Mouse (Mus musculus) 416B (cell line): ENCODE measurements around the gene Arhgap19.
"Not testable (repeated sequence)": the region's sequence is repeated elsewhere in the genome, so short reads cannot be mapped to it uniquely, and the experiment has no call there.

ENCODE experiments used
- DNase-seq: peaks from one replicate; pipeline ENCODE4 v3.0.0; 2011; ENCODE audit warnings: low read depth

The Arhgap19 gene

DNA sequence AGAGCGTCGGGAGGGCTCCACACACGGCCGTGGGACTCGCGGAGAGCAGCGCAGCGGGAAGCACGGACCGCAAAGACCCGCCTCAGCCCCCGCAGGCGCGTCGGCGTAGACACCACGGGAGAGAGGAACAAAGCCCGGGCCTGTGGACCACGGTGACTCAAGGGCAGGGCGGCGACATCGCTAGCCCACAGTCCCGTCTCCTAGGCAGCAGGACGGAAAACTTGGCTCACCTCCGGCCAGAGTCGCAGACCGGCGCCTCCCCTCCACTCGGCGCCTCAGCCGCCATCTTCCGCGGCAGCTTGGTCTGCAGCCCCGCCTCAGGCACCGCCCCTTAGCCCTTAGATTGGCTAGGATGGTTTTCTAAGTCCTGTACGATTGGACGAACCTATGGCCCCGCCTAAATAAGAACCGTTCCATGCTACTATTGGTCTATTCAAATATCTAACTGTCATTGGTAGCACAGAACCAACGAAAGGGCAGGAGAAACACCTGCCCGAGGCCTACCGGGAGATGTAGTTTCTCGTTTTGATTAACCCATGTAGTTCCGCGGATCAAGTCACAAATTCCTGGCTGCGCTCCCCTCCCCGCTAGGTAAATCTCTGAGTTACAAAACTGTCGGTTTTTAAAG, at the start of gene Arhgap19:
Gene Arhgap19, minus strand, starts transcription at position 306 of the 628 bp plus-strand sequence.
- peak; percentile 98 for DNase-seq

DNA sequence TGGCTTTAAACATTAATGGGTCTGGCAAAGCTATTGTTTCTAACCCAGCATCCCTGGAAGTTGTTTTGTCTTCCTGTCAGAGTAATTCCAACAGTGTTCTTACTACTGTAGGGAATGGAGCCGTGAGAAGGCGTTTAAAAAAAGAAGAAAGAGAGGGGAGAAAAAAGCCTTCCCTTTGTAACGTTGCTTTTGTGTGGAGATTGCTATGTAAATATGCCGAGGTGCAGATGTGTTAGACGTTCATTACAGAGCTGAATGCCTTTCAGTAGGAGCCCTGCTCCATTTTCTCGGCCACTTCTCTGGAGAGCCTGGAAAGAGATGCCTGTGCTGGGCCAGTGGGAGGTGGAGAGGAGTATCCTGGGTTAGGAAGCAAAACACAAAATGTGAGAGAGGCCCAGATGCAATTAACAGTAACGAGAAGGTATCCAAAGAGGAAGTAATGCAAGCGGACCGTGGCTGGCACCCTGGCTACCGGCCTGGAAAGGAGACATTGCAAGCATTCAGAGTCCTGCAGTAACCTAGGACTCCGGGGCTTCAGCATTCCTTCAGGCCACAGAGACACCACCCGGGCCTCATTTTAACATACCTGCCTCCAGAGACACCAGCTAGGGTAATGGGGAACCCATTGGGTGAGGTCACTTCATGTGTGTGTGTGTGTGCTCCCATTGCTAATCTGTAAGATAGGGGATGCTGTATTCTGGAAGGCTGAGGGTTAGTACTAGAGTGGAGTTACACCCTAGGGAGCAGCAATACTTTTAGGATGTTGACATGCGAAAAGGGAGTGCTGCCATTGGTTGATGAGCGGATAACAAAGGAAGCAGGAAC, 49.1 kb upstream of the Arhgap19 start:
- DNase-seq: no peak

DNA sequence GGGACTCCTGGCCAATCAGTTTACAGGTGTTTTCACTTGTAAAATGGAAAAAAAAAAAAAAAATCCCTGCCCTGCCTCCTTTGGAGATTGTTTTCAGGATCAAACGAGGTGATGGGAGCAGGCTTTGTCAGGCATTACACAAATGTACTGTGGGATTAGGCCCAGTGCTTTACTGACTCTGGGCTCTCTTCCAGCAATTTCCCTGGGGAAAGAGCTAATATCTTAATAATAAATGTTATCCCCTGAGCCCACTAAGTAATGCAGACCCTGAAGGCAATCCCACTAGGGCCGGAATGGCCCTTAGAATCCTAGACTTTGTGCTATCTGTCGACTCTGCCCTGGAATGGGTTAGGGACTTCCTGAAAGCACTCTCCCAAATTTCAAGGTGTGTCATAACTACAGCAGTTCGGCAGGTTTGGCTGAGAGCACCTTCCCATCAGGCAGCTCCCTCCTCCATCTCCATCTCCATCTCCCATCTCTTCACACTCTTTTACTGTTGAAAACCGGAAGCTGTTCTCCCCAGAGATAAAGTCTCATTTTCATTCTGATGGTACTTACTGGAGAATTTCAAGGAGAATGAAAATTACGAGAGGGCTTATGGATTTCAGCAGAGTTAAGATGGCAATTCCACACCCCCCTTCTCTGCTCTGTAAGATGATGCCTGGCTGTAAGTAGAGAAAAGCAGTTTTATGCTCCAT, 48.3 kb upstream of the Arhgap19 start:
- no peak for DNase-seq

DNA sequence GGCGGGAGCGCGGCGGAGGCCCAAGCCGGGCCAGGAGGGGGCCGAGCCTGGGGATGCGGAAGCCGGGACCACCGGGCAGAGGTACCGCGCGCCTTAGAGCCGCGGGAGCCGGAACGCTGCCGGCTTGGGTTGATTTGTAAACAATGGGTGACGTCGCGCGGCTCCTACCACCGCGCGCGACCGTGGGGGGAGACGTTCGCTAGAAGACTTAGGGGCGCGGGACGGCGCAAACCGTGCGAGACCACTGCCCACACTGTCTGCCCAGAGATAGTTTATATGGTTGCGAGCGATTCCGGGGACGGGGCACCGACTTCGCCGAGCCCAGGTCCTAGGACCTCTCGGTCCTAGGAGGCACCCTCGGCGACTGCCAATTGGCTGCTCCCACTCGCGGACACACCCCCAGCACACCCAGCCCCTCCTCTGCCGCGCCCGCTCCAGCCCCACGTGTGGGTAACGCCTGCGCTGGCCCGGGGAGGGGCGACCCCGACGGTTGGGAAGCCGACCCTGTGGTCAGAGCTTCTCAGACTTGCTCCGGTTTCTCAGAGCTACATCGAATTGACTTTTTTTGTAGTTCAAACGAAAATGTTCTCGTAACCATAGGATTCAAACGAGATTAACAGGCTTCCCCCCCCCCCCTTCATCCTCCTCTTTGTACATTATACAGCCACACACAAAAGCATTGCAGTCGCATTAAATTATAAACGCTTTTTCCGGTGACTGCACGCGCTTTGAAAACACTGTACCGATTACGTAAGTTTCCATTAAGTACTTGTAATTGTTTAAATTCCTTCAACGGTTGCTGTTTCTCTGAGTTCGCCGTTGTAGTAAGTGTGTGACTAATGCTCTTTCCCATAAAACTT, 46.4 kb upstream of the Arhgap19 start, which contains the start of gene Frat2:
Gene Frat2, minus strand, starts transcription at position 141 of the 860 bp plus-strand sequence.
- peak; percentile 96 for DNase-seq

DNA sequence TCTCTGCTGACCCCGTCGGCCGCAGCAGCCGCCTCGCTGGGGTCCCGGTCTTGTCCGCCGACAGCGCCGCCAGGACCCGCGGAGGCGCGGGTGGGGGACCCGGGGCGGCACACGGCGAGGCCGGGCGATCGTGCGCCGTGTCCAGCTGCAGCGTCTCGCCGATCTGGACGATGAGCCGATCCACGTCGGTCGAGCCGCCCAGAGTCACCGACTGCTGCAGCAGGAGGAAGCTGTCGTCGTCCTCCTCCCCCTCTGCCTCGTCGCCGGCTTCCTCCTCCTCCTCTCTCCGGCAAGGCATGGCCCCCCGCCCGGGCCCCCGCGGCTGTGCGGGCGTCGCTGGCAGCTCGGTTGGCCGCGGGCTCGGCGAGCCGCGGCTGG, 45.8 kb upstream of the Arhgap19 start:
- not testable (repeated sequence) for DNase-seq

DNA sequence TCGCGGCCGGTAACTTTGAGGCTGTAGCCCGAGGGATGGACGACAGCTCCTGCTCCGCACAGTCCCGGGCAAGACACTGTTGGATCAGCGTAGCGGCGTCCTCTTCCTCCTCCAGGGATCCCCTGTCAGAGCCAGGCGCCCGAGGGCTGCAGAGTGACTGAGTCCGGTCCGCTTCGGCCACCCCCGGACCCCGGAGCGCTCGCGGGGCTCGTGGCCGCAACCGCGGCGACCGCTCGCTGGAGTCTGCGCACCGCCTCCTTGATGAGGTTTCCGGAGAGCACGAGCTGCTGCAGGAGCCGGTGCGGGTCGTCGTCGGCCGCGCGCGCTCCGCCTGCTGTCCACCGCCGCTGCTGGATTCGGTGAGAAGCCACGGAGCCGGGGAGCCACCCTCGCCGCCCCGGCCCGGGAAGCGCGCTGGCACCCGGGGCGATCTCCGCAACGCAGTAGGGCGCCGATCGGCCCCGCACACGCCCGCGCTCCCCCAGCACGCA, 45.3 kb upstream of the Arhgap19 start:
- DNase-seq: peak; percentile 41

DNA sequence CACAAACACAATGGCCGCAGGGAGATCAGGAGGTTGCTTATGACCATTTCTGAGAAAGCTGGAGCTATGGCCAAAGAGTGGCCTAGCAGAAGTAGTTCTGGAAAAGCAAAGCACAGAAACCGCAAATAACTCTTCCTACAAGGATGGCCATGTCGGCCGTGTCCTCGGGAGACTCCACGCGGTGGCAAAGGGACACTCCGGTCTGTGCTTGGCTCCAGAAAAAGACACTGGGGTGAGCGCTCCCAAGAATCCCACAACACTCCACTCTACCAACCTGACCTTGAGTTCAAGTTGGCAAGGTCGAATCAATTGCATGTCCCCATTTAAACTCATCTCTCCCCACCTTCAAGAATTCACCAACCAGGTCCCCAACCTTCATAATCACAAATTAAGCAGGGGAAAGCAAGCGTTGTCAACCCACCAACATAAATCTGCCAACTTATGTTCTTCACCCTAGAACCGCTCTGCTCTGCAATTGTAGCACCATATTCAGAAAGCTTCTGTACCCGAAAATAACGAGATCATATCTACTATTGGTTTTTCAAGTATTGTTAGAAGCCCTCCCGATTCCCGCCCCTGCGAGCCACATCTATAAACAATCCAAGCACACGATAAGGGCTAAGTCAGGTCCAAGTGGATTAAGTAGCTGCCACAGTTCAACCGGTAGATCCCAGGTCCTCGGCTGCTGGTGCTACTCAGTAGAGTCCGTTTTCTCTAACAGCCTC, 44.7 kb upstream of the Arhgap19 start:
- peak; percentile 36 for DNase-seq

DNA sequence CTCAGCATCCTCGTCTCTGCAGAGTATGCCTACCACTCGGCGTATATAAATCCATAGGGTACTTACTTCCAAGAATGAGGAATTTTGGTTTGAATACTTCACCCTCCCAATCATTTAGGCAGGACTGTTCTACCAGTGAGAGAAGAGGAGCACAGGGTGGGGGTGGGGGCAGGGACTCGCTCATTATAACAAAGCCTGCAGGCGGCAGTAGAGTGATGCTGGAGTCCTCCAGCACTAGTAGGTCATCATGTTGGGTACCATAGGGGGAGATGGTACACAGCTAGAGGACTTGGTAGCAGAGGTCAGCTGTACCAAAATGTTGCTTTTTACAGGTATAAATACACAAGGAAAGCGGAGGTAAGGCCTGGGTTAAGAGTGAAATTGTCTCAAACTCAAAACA, 42.5 kb upstream of the Arhgap19 start:
- DNase-seq: peak; percentile 40

DNA sequence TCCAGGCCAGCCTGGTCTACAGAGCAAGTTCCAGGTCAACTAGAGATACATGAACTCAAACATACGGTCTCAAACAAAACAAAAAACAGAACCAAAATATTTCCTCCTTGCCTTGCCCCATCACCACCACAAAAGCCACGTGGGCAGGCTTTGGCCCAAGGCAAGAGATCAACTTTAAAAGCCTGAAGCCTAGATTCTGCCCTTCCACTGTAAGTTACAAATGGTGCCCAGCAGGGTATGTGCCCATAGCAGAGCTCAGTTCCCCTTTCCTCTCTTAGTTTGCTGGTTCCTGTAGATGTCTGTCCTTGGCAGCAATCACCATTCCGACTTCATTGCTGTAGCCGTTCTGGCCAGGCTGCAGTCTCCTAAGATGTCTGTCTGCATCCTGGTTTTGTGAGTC, 40.9 kb upstream of the Arhgap19 start:
- DNase-seq: peak; percentile 54

DNA sequence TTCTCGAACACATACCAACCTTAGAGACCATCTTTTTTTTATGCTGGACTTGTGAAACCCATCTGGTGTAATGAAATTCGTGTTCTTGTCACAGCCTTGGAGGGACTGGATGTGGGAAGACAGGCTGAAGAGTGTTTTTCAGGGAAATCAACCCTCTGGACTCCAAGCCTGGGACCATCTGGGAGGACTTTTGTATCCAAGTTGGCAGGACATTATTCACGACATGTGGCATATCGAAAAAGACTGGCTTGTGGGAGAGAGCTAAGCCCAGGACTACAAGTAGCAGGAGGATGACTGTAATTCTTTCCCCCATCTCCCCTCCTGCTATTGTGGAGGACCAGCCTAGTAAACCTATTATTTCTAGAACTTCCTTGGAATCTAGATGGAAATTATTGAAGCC, 40.3 kb upstream of the Arhgap19 start:
- no peak for DNase-seq

DNA sequence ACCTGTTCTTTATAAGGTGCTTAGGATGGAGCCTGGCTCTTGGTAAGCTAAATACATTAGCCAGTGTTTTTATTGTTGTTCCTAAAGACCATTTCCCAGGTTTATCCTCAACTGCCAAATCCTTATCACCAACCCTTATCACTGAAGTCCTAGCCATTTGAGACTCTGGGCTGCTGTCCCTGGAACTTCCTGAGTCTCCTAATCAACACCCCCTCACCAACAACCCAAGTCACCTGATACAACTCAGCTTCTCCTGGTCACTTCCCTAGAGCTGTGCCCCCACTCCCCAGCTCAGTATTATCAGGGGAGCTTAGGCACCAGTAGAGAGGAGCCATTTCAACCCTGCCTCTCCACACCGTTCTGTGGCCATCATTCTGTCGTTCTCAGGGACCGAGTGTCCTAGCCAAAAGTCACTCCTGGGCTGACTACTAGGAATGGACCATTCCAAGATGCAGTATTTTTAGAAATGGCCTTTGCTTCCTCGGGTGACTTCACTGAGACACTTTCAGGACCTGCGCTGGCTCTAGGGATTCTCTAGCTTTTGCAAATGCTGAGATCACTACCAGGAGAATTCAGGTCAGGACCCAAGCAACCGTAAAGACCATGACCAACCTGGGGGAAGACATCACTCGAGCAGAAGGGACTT, 39.4 kb upstream of the Arhgap19 start:
- no peak for DNase-seq

DNA sequence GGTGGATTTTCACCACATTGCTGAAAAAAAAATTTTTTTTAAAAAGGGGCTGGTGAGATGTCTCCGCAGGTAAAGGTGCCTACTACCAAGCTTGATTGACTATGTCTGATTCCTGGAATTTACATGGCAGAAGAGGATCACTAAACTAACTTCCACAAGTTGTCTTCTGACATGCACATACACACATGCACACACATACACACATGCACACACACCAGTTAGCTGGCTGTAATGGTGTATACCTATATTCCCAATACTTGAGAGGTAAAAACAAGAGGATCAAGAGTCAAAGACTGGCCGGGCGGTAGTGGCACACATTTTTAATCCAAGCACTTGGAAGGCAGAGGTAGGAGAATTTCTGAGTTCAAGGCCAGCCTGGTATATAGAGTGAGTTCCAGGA, 37.8 kb upstream of the Arhgap19 start:
- DNase-seq: no peak

DNA sequence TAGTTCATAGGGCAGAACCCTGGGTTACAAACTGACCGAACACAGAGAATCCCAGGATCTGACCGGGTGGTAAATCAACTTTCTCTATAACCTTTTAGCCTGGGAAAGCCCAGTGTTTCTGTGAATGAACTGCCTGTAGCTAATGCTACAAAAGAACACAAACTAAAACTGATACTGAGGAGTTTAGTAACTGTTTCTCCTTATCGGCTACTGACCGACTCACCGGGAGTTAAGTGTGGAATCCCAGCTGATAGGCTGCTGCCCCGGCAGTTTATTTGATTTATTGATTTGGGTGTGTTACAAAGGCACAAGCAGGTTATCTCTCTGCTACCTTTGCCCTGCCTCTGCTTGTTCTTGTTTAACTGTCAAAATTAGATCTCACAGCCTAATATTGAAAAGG, 37.0 kb upstream of the Arhgap19 start:
- no peak for DNase-seq

DNA sequence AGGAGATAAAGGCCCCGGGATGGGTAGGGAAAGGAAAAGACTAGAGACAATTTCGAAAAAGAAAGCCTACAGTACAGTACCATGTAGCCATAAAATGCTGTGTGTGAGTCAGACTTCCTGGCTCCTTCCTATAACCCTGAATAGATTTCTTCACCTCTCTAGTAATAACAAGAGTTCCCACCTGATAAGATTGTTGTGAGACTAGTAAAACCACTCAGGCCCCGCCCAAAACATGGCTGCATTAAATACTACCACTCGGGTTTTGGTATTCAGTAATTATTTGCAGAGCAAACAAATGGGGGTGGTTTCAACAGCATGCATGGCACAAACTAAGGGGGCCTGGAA, 36.0 kb upstream of the Arhgap19 start:
- DNase-seq: peak; percentile 79

DNA sequence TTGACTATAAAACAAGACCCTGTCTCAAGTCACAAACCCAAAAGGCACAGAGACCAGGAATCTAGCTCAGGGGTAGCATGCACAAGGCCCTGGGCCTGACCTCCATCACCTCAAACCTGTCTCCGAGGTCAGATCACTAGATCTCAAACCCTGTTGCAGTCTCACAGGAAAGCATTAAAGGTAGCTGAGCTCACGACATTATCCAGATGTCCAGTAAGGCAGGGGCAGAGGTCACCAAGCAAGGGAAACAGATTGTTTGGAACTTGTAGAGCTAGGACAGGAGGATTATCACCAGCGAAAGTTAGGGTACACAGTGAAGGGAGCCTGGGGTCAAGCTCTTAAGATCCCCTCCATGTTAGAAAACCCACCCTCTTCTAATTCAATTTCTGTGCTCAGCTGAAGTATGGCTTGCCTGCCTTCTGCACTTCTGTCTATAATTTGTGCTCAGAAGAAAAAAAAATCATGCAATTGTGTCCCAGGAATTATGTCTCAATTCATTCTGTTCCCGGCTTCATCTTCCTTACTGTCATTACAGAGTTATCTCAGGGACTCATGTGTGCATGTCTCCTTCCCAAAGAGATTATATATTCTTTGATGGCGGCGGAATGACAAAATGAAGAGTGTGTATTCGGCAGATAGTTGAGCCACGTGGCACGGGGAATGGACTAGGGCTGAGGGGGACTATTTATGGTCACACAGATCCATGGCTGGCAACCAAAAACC, 35.5 kb upstream of the Arhgap19 start:
- DNase-seq: no peak

DNA sequence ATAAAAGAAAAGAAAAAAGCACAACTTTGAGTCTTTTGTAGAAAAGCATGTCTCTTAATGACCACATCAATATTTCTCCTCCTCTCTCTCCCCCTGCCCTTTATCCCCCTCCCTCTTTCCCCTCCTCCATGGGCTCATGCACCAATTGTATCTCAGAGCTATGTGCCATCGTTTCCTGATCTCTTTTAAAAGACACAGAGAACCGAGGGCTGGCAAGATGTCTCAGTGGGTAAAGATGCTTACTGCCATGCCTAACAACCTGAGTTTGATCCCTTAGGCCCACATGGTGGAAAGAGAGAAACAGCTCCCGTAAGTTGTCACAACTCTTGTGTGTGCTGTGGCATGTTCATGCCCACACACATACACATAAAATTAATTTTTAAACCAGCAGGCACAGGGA, 34.9 kb upstream of the Arhgap19 start:
- DNase-seq: no peak

DNA sequence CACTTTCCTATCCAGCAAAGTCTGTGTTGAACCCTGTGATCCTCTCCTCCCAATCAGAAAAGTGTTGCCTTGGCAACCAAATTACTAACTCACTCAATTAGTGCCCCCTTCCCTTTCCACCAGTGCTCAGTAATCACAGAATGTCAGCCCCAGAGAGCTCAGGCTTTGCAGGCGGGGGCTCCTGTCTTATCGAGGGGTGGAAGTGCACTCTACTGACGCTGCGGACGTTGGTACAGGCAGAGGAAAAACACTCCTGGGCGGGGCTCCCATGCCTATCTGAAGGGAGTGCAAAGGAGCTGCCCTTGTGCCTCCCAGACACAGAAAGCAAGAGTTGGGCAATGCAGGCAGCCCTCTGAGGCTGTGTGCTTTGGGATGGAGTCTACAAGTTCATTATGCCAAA, 34.0 kb upstream of the Arhgap19 start:
- peak; percentile 20 for DNase-seq

DNA sequence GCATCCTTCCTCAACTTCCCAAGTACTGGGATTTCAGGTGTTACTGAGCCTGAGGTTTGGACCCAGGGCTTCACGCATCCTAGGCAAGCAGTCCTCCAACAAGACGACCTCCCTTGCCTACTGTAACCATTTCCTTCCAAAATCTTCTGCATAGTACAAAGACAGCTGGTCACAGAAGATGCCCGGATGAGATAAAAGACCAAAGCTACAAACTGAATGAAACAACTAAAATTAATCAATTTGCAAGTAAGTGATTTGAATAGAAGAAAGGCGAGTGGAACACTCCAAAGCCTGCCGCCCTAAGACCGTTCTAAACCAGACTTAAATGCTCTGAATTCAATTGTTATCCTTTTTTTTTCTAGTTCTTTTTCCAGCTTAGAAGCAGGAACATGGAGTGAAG, 33.6 kb upstream of the Arhgap19 start:
- DNase-seq: no peak

DNA sequence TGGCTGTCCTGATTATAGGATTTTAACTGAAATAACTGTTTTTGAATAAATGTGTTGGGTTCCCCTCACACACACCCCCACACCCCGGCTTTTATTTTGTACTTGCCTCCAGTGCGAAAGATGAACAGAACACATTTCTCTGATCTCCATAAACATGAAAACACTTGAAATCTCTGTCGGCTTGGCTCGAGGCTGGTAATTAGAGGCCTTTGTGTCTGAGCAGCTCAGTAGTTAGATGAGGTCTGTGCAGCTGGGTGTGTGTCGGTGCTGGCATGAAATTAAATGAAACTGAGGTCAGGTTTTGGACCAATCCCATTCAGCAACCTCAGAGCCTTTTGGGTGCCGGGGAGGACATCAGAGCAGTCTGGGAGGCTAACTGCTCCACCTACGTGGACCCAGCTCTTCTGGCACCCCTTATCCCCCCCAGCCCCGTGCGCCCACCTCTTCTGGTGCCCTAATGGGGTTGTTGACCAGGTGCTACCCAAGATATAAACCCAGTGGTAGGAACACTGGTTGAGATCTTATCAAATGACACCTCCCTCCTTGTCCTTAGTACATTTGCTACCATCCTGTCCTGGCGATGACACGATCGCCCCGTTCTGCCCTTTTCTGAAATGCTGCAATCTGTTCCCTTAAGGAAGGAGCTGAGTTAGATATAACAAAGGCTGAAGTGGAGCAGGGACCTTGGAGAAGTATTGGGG, 30.8 kb upstream of the Arhgap19 start:
- DNase-seq: no peak
